Mouse (Mus musculus): ENCODE measurements around the gene Tmem126b. TPM values are rescaled to one million over a fixed set of nuclear protein-coding genes. Genes with fewer than 3 reads are reported as not detected.

The Tmem126b gene
- polyA plus RNA-seq, 1 experiment: 2.0 TPM

DNA sequence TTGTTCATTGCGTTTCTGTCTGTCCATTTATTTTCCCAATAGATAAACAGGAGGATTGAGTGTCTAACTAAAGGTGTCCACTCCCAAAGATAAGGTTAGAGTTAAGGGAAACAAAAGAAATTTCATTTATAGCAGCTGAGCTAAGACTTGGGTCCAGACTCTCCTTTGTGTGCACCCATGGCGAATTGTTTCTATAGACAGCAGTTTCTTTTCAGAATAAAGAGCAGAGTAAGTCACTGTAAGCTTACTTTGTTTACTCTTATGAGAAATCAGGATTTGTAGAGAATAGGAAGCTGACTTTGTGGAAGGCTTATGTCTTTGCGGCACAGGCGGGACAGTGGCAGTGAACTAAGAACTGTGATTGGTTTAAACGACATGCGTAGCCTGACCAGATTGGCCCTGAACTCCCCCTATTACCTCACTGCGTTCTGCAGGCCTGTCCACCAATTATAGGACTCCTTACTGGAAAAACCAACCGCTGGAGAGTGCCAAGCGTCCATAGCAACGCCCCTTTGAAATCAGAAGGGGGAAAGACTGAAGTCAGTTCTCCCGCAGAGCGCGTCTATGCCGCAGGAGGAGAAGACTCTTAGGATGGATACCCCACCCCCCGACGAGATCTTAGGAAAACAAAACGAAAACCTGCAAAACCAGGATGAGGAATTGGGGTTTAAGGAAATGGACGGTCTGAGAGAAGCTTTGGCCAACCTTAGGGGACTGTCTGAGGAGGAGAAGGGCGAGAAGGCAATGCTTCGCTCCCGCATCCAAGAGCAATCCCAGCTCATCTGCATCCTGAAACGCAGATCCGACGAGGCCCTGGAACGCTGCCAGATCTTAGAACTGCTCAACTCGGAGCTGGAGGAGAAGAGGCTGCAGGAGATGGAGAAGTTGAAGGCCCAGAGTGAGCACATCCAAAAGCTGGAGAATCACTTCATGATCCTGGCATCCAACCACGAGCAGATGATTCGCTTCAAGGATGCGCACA is 49.5 kb downstream of the Tmem126b start, which contains the start of gene Ccdc89:
Gene Ccdc89 (plus strand): TSS at position 558 of the 982 bp plus-strand sequence.
- Histone ChIP-seq H3K9me3 (peaks cover 9% of the 10 kb centered on the region), H3K27me3 (replicated peaks) (peaks cover 13% of the 10 kb centered on the region), H3K36me3 (replicated peaks; ENCODE audit: low read length) (no peaks in the 10 kb centered on the region), H3K4me3 (replicated peaks) (peak within 1 kb of the TSS; percentile 85), H3K4me1 (peaks cover 13% of the 10 kb centered on the region)
- no peak for TF ChIP-seq GATA1 (IDR thresholded peaks at IDR 0.05; ENCODE audit: borderline replicate concordance, low read length)
- TF ChIP-seq FLI1 (IDR thresholded peaks at IDR 0.05; ENCODE audit: low read length): no peak

Other genes starting within 250 kb of the Tmem126b start
- not detected in 2 replicates for gene Ccdc83, start 210.2 kb downstream of the Tmem126b start, polyA plus RNA-seq (2012; ENCODE audit: insufficient read depth, low replicate concordance)
- 0.37 and 0.84 TPM in 2 replicates for gene Sytl2, start 173.7 kb downstream of the Tmem126b start, polyA plus RNA-seq (2012; ENCODE audit: insufficient read depth, low replicate concordance)
- 0.41 TPM in 1 of 2 replicates, not detected in the other for gene Ccdc89, start 49.4 kb downstream of the Tmem126b start, polyA plus RNA-seq (2012; ENCODE audit: insufficient read depth, low replicate concordance)
- gene Crebzf, start 33.3 kb downstream of the Tmem126b start, polyA plus RNA-seq (2012; ENCODE audit: insufficient read depth, low replicate concordance): 17.3 and 18.7 TPM in 2 replicates
- gene Tmem126a, start 18.8 kb downstream of the Tmem126b start, polyA plus RNA-seq (2012; ENCODE audit: insufficient read depth, low replicate concordance): 3.2 and 9.4 TPM in 2 replicates
- 4.1 and 5.8 TPM in 2 replicates for gene Dlg2, start 671 bp upstream of the Tmem126b start, polyA plus RNA-seq (2012; ENCODE audit: insufficient read depth, low replicate concordance)

Measured in megakaryocyte, embryonic 14.5 days (primary cell).